Mouse (Mus musculus): ENCODE measurements around the gene Fmo3.

Gene Fmo3

DNA sequence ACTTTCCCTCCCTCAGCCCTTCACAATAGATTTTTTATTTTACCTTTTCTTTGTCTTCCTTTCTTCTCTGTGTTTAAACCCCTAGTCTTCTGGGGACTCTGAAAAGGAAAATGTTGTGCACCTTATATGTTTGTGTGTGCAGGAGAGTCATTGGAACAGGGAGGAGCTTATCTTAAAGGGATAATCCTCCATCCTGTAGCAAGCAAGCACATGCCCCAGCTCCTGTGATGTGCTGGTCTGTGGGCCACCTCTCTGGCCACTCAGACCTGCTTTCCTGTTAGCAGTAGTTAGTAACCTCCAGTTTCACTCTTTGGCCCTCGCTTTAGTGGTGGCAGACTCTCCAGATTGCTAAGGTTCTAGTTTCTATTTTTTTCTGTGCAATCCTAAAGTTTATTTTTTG is at the start of gene Fmo3:
Fmo3 (minus strand) TSS at position 101 of the 400 bp plus-strand sequence.
- no peak for DNase-seq (ENCODE audit: low spot score in 2 of 2)

DNA sequence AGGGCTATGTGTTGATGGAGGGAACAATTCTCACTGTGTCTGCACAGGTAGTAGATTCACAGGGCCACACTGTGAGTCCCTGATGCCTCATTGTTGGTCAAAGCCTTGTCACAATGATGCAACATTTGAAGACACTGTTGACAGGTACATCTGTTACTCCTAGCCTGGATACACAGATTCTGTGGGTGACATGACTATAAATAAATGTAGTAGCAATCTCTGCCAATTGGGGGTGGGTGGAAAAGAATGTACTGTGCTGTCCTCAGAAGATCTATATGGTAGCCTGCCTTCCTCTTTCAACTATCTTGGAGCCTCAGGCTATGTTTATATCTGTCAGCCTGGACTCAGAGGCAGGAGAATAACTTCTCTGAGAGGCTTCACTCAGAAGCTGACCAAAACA is 38.7 kb upstream of the Fmo3 start:
- no peak for DNase-seq (ENCODE audit: low spot score in 2 of 2)

DNA sequence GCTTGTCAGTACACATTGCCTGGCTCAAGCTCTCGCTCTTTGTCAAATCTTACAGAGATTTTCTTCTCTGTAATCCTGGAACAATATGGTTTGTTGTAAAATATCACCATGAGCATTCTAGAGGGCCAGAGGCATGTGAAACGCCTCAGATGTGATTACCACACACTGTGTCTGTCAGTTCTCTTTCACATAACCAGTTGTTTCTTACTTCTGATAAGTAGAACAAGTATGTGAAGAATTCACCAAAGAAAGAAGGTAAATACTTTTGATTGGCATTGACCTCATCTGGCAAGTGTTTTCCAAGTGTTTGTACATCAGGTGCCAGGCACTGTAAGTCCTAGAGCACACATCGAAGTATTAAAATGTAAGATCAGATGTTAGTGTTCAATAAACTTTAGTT is 24.9 kb upstream of the Fmo3 start:
- DNase-seq (ENCODE audit: low spot score in 2 of 2), result no peak

DNA sequence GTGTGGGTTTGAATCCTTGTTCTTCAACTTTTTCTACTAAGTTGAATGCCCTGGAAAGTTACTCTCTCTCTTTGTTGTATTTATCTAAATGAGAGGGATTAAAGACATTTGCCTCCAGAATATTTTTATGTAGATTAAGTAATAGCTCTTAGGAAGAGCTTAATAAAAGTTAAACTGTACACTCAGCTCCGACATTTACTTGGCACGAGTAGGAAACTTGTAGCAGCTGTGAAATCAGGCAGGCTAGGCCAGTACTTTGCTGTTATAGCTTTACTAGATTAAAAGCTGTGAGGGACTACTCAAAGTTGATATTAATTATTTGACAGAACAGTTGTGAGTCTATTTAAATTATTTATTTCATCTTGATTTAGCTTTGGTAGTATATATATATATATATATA is 19.2 kb upstream of the Fmo3 start:
- peak in 1 of 2 experiments; percentile 19 for DNase-seq (ENCODE audit: low spot score in 2 of 2)

DNA sequence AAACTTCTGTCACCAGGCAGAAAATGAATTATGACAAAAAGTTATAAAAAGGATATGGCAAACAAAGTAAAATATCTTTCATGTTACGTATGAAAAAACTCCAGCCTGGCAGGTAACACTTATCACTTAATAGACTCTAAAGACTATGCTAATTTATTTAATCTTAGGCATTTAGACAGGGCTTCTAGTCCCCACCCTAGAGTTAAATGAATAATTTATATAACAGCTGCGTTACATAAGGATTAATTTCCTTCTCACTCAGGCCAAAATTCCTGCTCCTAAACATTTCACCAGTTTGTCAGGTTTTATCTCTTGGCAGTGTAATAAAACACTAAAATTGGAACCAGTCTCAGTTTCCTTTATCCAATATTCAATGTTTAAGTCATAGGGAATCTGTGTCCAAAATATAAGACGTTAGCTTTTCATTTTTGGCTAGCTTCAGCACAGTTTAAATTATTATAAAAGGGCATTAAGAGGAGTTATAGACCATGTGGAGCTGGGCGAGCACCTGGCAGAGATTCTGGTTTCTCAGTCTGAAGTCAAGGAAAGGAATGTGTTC is 17.0 kb upstream of the Fmo3 start:
- DNase-seq (ENCODE audit: low spot score in 2 of 2), result no peak

DNA sequence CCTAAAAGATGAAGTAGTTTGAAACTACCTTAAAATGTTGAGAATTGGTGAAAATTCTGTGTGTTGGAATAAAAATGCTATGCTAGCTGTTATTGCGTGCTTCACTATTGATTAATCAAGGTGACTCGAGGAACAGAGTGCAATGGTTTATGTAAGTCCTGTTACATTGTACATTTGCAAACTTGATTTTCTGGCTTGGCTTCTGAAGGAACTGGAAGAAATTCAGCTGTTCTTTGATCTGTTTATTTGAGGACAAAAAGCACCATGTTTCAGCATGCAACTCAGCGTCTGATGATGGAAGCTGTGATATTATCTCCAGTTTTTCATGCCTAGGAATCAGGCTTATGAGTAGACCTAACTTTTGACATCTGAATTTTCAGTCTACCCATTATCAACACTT is 3.2 kb upstream of the Fmo3 start:
- DNase-seq (ENCODE audit: low spot score in 2 of 2), result no peak

DNA sequence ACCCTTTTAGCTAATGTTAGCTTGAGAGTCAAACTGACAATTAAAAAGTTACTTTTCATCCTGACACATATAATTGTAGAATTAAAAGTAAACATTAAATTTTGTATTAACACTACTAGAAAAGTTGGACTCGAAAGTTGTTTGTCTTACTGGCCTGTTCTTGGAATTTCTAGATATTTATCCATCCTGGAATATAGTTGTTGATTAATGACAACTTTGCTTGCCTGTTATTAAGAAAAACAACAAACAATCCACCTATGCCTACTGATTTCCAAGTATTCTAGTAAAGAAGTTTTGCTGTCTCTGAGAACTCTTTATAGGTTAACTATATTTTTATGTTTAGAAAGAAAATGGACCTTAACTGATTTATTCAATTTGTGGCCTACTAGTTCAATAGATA is 2.4 kb upstream of the Fmo3 start:
- DNase-seq (ENCODE audit: low spot score in 2 of 2), result no peak

DNA sequence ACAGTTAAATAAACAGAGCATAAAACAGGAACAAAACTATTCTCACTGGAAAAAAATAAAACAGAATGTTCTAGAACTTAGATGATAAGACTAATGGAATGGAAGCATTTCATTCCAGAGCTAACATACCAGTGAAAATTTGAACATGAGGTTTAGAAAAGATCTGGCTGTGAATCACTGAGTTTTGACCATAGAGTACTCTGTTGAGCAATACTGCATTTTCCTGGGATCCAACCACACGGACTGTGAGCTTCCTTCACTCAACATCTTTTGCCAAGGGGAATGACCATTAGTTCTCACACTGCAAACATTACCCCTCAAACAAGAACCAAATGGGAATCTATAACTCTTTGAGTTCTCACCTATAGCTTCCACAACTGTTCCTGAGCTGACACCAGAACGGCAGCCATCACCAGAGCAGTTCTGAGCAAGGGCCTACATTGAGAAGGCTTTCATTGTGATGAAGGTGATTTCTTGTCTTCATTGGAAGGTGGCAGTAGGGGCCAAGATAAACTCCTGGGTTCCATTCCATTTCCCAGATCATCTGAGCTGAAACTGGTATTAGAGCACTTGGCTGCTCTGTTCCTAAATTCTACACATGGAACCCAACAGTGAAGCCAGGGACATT is 1.9 kb upstream of the Fmo3 start:
- peak; percentile 34 to 75 for DNase-seq (ENCODE audit: low spot score in 2 of 2)

DNA sequence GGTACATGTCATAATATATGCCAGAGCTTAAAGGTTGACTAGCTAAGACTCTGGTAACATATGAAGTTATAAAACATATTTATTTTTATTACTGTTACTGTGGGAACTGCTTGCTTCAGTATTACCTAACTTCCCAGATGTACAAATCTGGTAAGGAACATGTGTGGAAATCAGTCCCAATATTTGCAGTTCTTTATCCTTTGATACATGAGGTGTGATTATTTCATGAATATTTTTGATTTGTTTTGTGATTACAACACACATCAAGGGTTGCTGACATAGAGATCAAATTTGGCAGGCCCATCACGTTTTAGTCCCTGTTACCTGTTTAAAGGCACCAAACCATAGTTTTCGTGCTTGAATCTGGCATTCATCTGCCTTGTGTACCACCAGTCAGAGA is 20.8 kb downstream of the Fmo3 start:
- DNase-seq (ENCODE audit: low spot score in 2 of 2), result no peak

DNA sequence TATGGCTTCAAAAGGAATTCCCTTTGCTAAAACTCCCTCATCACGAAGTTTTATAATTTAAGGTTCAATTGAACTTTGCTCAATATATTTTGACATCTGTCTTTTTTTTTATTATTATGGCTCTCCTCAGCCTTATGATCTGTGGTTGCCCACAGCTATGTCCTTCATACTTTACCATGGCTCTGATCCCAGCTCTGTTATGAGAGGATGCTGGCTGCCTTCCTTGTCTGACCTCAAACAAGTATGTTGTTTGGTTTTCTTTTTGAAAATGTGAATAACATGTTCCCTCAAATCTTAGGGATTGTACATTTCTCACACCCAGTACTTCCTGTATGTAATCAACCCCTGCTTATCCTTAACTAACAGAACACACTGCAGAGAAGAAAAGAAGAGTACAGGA is 26.9 kb downstream of the Fmo3 start:
- DNase-seq (ENCODE audit: low spot score in 2 of 2), result no peak

DNA sequence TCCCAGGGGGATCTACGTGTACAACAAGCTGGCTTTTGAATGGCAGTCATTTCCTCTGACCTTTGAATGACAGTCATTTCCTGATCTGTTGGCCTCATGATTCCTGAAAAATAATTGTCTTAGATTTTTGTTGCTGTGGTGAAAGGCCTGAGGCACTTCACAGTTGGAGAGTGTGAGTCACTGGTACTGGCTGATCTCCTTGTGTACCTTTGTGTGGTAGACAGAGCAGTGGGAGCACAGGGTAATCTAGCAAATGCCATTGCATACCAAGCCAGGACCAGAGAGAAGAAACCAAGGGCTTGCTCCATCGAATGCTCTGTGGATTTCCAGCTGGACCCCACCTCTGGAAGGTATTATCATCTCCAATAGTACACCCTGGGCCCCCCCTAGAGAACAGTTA is 31.2 kb downstream of the Fmo3 start:
- peak; percentile 31 to 62 for DNase-seq (ENCODE audit: low spot score in 2 of 2)

DNA sequence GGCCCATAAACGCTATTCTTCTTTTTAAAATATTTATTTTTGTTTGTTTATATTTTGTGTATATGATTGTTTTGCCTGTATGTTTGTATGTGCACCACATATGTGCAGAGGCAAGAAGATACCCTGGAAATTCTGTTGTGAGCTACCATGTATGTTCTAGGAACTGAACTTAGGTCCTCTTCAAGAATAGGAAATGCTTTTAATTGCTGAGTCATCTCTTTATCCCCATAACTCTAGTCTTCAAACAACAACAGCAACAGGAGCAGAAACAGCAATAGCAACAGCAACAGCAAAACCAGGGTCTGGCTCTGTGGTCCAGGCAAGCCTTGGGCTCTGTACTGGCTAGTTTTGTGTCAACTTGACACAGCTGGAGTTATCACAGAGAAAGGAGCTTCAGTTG is 34.6 kb downstream of the Fmo3 start:
- DNase-seq (ENCODE audit: low spot score in 2 of 2), result no peak

DNA sequence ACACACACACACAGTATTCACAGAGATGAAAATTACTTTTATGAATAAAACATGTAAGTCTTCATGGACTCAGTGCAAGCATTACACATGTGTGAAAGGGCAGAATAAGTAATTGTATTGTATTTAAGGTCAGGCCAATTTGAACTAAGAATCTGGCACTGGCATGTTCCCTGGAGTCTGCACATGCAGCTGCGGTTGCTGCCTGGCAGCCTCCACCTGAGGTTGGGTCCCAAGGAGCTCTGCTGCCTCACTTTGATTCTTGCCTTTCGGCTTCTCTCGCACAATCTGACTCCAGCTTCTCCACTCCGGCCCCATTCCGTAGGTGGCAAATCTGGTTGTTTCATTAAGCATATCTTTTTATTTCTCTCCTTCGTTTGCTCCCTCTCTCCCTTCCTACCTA is 36.4 kb downstream of the Fmo3 start:
- no peak for DNase-seq (ENCODE audit: low spot score in 2 of 2)

DNA sequence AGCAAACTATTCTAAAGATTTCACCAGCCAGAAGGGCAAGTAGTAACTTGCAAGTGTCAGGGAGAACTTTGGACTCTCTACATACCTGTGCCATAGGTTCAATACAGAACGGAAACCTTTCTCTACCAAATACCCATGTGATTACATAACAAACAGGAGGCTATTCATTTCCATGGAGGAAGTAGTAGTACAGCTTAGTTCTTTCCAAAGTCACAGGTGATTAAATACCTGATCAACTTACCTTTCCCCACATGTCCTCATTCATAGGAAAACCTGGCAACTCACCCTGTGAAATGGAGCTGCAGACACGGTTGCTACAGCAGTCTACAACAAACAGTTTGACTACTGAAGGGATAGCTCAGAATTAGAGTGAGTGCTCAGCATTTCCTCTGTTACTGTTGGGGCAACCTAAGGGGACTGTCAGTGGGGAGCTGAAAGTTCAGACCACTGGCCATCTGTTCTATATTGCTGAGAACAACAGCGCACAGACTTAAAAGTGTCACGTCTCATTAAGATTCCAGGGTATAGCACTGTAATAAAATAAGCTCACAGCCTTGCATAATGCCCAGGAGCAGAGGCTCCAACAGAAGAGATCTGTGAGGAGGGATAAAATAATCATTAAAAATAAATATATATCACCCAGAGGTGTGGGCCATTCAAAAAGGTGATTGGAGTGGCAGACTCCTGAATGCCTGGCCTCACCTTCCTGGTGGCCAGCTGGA is 37.3 kb downstream of the Fmo3 start:
- DNase-seq (ENCODE audit: low spot score in 2 of 2), result no peak

DNA sequence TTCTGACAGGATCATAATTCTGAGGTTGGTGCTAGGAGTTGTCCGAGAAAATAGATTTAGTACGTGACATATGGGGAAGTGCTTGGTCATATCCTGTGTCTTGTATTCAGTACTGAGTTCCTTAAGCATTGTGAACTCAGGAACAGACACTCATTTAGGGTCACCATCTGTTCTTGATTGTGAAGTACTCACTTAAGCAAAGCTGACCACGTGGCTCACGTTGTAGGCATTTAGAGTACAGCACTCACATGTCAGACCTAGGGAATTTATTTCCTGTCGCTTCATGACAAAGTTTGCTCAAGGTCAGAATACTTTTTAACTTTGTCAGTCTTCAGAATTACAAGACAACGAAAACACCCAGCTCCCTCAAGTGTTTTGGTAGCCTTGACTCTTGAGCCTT is 40.6 kb downstream of the Fmo3 start:
- no peak for DNase-seq (ENCODE audit: low spot score in 2 of 2)

DNA sequence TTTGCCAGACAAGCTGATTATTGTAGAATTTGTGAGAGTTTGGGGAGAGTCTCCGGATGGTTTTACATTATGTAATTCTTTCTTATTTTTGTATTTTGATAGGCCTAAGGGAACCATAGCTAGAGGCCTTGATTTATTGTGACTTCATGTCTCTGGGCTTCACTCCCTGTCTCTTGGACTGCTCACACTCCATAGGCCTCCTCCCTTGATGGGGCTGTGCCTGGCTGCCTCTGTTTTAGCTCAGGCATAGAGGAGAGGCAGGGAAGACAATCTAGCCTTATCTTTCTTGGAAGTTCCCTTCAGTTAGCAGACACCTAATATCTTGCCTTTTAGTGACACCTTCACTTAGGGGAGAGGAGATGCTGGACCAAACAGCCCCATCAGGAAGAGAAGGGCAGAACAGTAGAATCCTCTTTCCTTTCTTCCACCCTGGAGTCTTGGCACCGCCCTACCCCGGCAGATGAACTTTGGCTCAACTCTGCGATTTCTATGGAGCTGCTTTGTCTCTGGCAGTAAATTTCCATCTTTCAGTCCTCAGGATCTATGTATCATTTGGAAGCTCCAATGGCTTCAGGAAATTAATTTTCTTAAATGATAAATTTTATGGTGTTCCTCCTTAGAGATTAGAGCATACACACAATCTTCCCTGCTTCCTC is 45.5 kb downstream of the Fmo3 start:
- peak; percentile 22 to 48 for DNase-seq (ENCODE audit: low spot score in 2 of 2)

DNA sequence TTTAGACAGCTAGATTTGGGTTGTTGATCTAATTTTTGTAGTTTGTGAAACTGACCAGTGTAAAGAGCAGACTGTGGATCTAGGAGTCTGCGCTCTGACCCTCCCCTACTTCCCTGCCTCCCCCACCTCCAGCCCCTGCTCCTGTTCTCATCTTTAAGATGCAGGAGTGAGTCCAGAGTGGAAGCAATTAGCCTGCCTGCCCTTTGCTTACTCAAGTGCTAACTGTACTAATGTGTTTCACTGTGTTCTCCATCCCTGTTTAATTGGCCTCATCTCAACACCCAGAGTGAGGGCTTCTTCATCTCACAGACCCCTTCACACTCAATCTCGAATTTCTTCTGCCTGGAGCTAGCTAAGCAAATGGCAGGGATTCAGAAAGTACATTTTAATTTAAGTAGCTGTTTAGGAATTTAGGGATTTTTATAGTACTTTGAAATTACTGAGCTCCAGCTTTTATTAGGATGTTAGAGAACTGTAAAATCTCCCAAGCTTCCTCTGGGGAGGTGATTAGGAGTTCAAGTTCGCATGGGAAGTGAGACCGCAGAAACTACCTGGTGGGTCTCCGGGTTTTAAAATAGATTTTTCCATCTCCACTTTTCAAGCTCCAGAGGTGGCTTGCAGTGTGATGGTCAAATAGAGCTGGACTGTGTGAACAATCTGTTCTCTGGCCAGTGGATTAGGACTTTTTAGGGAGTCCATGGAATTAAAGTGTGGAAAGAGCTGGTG is 46.2 kb downstream of the Fmo3 start:
- peak in 1 of 2 experiments; percentile 35 for DNase-seq (ENCODE audit: low spot score in 2 of 2)

DNA sequence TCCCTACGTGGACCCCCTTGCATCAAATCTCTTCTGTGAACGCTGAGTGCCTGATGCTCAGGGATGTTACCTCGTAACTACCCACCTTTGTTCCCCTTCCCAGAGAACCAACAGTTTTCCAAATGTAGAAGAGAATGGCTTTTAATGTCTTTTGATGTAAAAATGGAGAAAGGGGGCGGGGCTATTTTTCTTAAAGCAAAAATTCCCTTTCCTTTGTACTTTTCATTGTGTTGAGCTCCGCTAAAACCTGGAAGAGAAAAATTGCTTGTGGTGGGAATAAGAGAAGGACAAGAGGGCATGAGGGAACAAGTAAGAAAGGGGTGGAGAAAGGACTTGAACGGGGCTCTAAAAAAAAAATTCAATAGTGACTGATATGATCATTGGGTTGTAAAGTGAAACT is 46.9 kb downstream of the Fmo3 start, which contains the start of gene Fmo6:
Fmo6 (minus strand) TSS at position 101 of the 400 bp plus-strand sequence.
- DNase-seq (ENCODE audit: low spot score in 2 of 2), result no peak

DNA sequence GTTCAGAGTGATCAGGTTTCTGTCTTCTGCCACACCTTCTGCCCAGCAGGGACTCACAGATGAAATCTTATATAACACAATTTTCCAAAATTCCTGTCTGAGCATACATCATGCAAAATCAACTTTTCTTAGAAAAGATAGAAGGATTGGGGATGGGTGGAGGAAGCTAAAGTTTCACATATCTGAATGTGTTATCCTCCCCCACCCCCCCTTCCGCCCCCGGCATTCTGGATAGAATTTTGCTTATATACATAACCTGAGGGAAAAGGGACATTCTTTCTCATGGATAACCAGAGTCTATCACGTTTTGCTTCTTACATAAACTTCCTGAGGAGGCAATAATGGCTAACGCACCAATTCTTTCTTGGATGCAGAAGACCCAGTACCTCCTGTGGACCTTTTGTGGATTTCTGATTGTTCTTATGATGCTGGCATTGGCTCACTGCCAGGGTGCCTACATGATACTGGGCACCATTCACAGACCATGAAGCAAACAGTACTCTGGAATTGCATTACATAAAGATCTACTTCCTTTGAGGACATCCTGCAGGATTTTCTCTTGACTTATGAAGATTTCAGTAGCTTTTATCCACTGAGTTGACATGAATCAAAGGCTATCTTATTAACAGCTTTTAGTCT is 49.8 kb downstream of the Fmo3 start:
- no peak for DNase-seq (ENCODE audit: low spot score in 2 of 2)

DNA sequence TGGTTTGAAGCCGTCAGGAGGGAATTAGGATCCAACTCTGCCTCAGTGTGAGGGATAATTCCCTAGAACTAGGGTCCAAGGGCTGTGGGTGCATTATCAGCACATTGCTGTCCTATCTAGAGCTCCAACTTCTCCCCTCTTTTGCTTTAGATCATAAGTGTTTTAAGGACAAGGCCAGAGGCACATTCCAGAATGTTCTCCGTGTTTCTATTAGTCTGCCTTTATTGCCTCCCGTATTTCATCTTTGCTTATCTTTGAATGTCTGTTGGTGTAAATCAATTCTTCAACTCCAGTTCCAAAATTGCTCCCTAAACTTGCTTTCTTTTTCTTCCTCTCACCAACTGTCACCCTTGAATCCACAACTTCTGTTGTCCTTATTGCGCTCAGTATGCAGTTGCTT is 51.9 kb downstream of the Fmo3 start:
- no peak for DNase-seq (ENCODE audit: low spot score in 2 of 2)

DNA sequence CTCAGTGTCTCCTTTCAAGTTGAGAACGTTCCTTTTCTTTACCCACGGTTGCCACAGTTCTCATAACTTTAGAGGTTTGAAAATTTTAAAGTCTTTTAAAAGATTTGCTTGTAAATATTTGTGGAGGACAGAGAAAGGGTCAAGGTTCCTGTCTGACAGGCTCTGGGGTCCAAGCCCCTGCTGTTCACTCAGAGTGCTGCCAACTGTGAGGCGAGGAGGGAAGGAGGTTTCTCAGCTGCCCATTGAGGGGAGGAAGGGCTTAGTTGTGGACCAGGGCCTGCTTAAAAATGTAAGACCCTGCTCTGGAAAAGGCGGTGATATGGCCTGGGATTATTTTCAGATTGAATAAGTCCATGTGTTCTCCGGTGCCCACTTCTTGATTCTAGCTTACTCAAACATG is 52.4 kb downstream of the Fmo3 start:
- DNase-seq (ENCODE audit: low spot score in 2 of 2), result no peak

All from heart, adult 9 months (tissue).